Mouse (Mus musculus) CH12.LX (cell line): ENCODE results near the gene Ano7. TPM values are rescaled to one million over a fixed set of nuclear protein-coding genes. Genes with fewer than 3 reads are reported as not detected.
A peak's percentile ranks its signal among the peaks of the same experiment; 100 is the strongest.
"Not testable (repeated sequence)": the region's sequence is repeated elsewhere in the genome, so short reads cannot be mapped to it uniquely, and the experiment has no call there.

ENCODE experiments used
- DNase-seq: peaks from one replicate; pipeline ENCODE4 v3.0.0-alpha.2; 2013; ENCODE audit errors: extremely low read depth
- H3K27ac ChIP-seq: 2 replicates; pipeline ENCODE4 v1.5.1; 2012; ENCODE audit warnings: low read depth, mild to moderate bottlenecking, control low read depth, moderate library complexity; ENCODE audit not compliant: insufficient read depth
- H3K27me3 ChIP-seq: replicated peaks from 2 replicates; pipeline ENCODE3; 2012; ENCODE audit warnings: inconsistent platforms
- H3K36me3 ChIP-seq, 2 experiments: replicated peaks in 1 of 2; 2 replicates each; pipeline versions ENCODE3 to v1.6.1; 2012; ENCODE audit warnings: inconsistent platforms in 1 of 2, low read length in 1 of 2, mild to moderate bottlenecking in 1 of 2, mixed read lengths in 1 of 2, moderate library complexity in 1 of 2; ENCODE audit not compliant: control insufficient read depth in 1 of 2, insufficient read depth in 1 of 2
- H3K4me1 ChIP-seq, 2 experiments: 2 replicates each; pipeline ENCODE4 v1.6.1; 2012; ENCODE audit warnings: inconsistent platforms in 1 of 2, moderate library complexity in 1 of 2; ENCODE audit not compliant: insufficient read depth in 2 of 2, control insufficient read depth in 1 of 2
- H3K4me2 ChIP-seq: 2 replicates; pipeline ENCODE4 v1.6.1; 2012; ENCODE audit warnings: low read depth, mild to moderate bottlenecking, control low read depth; ENCODE audit not compliant: poor library complexity, insufficient read depth, severe bottlenecking
- H3K4me3 ChIP-seq, 3 experiments: fragments of 150-350 bp in 1 of 3; sonication (generic) in 1 of 3; replicated peaks in 1 of 3; 2 replicates each; pipeline versions ENCODE3 to v1.5.1; 2011 to 2012; ENCODE audit warnings: low read depth in 2 of 3, low read length in 2 of 3, mild to moderate bottlenecking in 2 of 3, moderate library complexity in 2 of 3, control low read depth in 1 of 3, improper control_type of control experiment in 1 of 3, inconsistent platforms in 1 of 3, mixed read lengths in 1 of 3; ENCODE audit not compliant: poor library complexity in 1 of 3
- H3K79me2 ChIP-seq: replicated peaks from 2 replicates; pipeline ENCODE4 v1.6.1; 2012; ENCODE audit warnings: mild to moderate bottlenecking, moderate library complexity; ENCODE audit not compliant: control insufficient read depth, poor library complexity, insufficient read depth, severe bottlenecking; ENCODE audit errors: extremely low read depth
- H3K9ac ChIP-seq: 2 replicates; pipeline ENCODE4 v1.6.1; 2012; ENCODE audit warnings: low read depth, mild to moderate bottlenecking, control low read depth, moderate library complexity; ENCODE audit not compliant: insufficient read depth
- H3K9me3 ChIP-seq: replicated peaks from 2 replicates; pipeline ENCODE3; 2012; ENCODE audit warnings: low read length, inconsistent platforms, mixed read lengths
- BHLHE40 ChIP-seq: IDR thresholded peaks from 2 replicates; pipeline ENCODE4 v1.6.1; 2011; ENCODE audit warnings: mild to moderate bottlenecking, low read depth, low read length, improper control_type of control experiment
- CHD1 ChIP-seq: IDR thresholded peaks from 2 replicates; pipeline ENCODE4 v1.6.1; 2012; ENCODE audit warnings: low read depth, low read length, improper control_type of control experiment, inconsistent platforms
- CTCF ChIP-seq, 2 experiments: IDR thresholded peaks in 1 of 2; conservative IDR thresholded peaks in 1 of 2; 2 replicates each; pipeline ENCODE4 v1.5.1; 2011 to 2012; ENCODE audit warnings: low read depth in 2 of 2, low read length in 2 of 2, improper control_type of control experiment in 1 of 2, inconsistent platforms in 1 of 2, mild to moderate bottlenecking in 1 of 2, moderate library complexity in 1 of 2
- ELF1 ChIP-seq: IDR thresholded peaks from 2 replicates; pipeline ENCODE4 v1.6.1; 2014; ENCODE audit warnings: low read depth, mild to moderate bottlenecking, inconsistent platforms, low read length, improper control_type of control experiment
- HCFC1 ChIP-seq: IDR thresholded peaks from 2 replicates; pipeline ENCODE4 v1.6.1; 2012; ENCODE audit warnings: low read depth, mild to moderate bottlenecking, inconsistent platforms, low read length, improper control_type of control experiment
- IRF4 ChIP-seq: IDR thresholded peaks from 2 replicates; pipeline ENCODE4 v1.6.1; 2014; ENCODE audit warnings: low read depth, mild to moderate bottlenecking, inconsistent platforms, low read length, improper control_type of control experiment
- JUND ChIP-seq: conservative IDR thresholded peaks from 2 replicates; pipeline ENCODE4 v1.6.1; 2011; ENCODE audit warnings: low read depth, low read length, improper control_type of control experiment
- KAT2A ChIP-seq: IDR thresholded peaks from 2 replicates; pipeline ENCODE4 v1.6.1; 2012; ENCODE audit warnings: low read length, improper control_type of control experiment, inconsistent platforms; ENCODE audit not compliant: insufficient replicate concordance
- MAX ChIP-seq: IDR thresholded peaks from 2 replicates; pipeline ENCODE4 v1.6.1; 2011; ENCODE audit warnings: low read length, improper control_type of control experiment
- MAZ ChIP-seq: IDR thresholded peaks from 2 replicates; pipeline ENCODE4 v1.6.1; 2012; ENCODE audit warnings: low read depth, mild to moderate bottlenecking, inconsistent platforms, low read length, improper control_type of control experiment, moderate library complexity
- MXI1 ChIP-seq: IDR thresholded peaks from 2 replicates; pipeline ENCODE4 v1.6.1; 2011; ENCODE audit warnings: mild to moderate bottlenecking, low read depth, low read length, improper control_type of control experiment
- NELFE ChIP-seq: IDR thresholded peaks from 2 replicates; pipeline ENCODE4 v1.6.1; 2011; ENCODE audit warnings: low read depth, low read length, improper control_type of control experiment
- NRF1 ChIP-seq: IDR thresholded peaks from 2 replicates; pipeline ENCODE4 v1.6.1; 2014; ENCODE audit warnings: low read depth, mild to moderate bottlenecking, inconsistent platforms, low read length, improper control_type of control experiment, moderate library complexity
- POLR2A ChIP-seq: IDR thresholded peaks from 2 replicates; pipeline ENCODE4 v1.6.1; 2011; ENCODE audit warnings: low read depth, mild to moderate bottlenecking, improper control_type of control experiment, low read length
- POLR2AphosphoS2 ChIP-seq: IDR thresholded peaks from 2 replicates; pipeline ENCODE4 v1.6.1; 2011; ENCODE audit warnings: low read depth, low read length, improper control_type of control experiment
- RCOR1 ChIP-seq: conservative IDR thresholded peaks from 2 replicates; pipeline ENCODE4 v1.6.1; 2012; ENCODE audit warnings: low read depth, mild to moderate bottlenecking, inconsistent platforms, low read length, improper control_type of control experiment
- TBP ChIP-seq: conservative IDR thresholded peaks from 2 replicates; pipeline ENCODE4 v1.6.1; 2011; ENCODE audit warnings: low read depth, low read length, improper control_type of control experiment
- TCF12 ChIP-seq: IDR thresholded peaks from 2 replicates; pipeline ENCODE4 v1.6.1; 2014; ENCODE audit warnings: low read depth, mild to moderate bottlenecking, inconsistent platforms, low read length, improper control_type of control experiment
- ZC3H11A ChIP-seq: IDR thresholded peaks from 2 replicates; pipeline ENCODE4 v1.6.1; 2012; ENCODE audit warnings: low read depth, mild to moderate bottlenecking, inconsistent platforms, low read length, improper control_type of control experiment
- ZKSCAN1 ChIP-seq: IDR thresholded peaks from 2 replicates; pipeline ENCODE4 v1.6.1; 2012; ENCODE audit warnings: low read depth, inconsistent platforms, low read length, improper control_type of control experiment, borderline replicate concordance
- dilution Hi-C: fragments of 300-500 bp; cut with MboI; formaldehyde crosslinking; loops from 2 replicates; pipeline ENCODE4 v1.14.3; 2020; ENCODE audit warnings: low sequenced_read_pairs; ENCODE audit not compliant: extremely low pct_unique_long_range_greater_than_20kb, extremely low pct_ligation_motif_present
- in situ Hi-C: fragments of 300-500 bp; cut with MboI; formaldehyde crosslinking; loops from 3 replicates; pipeline ENCODE4 v1.14.3; 2019; ENCODE audit warnings: low sequenced_read_pairs, low pct_ligation_motif_present, low pct_unique_long_range_greater_than_20kb, mixed read lengths
- polyA plus RNA-seq: library from polyadenylated mRNA; unstranded; fragments of >175 nt; gene quantifications from 2 replicates; pipeline ENCODE4 v1.2.1, GENCODE M21; 2012; ENCODE audit warnings: low read depth; ENCODE audit not compliant: insufficient read length
- total RNA-seq, 2 experiments: library from RNA; depleted of rRNA; stranded (reverse); fragments of 300-350 nt in 1 of 2; fragments of >200 nt in 1 of 2; gene quantifications; 2 replicates each; pipeline ENCODE4 v1.2.3; 2012 to 2014

Ano7 gene
- total and polyA plus RNA-seq, 3 experiments: 0.21 to 0.31 TPM; not detected in 1

DNA sequence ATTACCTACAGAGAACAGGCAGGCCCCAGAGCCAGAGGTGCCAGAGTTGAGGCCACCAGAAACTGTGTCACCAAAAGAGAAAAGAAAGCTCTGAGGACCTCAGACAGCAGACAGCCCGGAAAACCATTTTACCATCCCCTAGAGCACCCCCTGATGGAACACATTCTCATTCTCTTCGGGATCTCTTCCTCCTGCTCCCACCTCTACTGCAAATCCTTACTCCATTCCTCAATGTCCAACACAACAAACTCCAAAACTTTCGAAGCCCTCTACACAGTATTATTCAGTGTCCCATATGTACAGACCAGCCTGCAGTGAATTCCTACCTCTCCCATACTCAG, 72.1 kb downstream of the Ano7 start:
- DNase-seq: no peak
- Histone ChIP-seq H3K9ac (peak overlapping the region; percentile 99), H3K79me2 (peaks cover 46% of the 10 kb centered on the region), H3K9me3 (no peaks in the 10 kb centered on the region), H3K4me3 (peak overlapping the region; percentile 40 to 95 (median 84)), H3K27me3 (no peaks in the 10 kb centered on the region), H3K36me3 (peaks cover 10 to 24% of the 10 kb centered on the region in 2 experiments), H3K4me1 (peaks cover 6 to 34% of the 10 kb centered on the region in 2 experiments; a peak in 3 of 4 replicates), H3K27ac (no peak overlapping the region), H3K4me2 (peak overlapping the region; percentile 90)
- TF ChIP-seq ELF1: no peak; the same call in 1 of the 2 replicates
- no peak for TF ChIP-seq TCF12
- TF ChIP-seq HCFC1: no peak
- TF ChIP-seq MXI1: no peak
- TF ChIP-seq MAX: no peak
- peak in 1 of 2 experiments; percentile 21; a peak in 1 of 4 replicates for TF ChIP-seq CTCF (conservative IDR thresholded peaks at IDR 0.05 in 1 of 2, IDR thresholded peaks at IDR 0.05 in 1 of 2; ENCODE audit: low read depth in 2 of 2, low read length in 2 of 2)
- 0 out of 2 replicates have a peak, but pooled peaks have one; percentile 11 for TF ChIP-seq TBP
- no peak for TF ChIP-seq NRF1
- TF ChIP-seq ZC3H11A: no peak
- no peak for TF ChIP-seq ZKSCAN1
- TF ChIP-seq IRF4: 0 out of 2 replicates have a peak, but pooled peaks have one; percentile 2
- TF ChIP-seq POLR2A: peak; percentile 13; the same call in 1 of the 2 replicates
- no peak for TF ChIP-seq POLR2AphosphoS2
- dilution Hi-C loops: no loop called here
- in situ Hi-C loops: no loop called here

DNA sequence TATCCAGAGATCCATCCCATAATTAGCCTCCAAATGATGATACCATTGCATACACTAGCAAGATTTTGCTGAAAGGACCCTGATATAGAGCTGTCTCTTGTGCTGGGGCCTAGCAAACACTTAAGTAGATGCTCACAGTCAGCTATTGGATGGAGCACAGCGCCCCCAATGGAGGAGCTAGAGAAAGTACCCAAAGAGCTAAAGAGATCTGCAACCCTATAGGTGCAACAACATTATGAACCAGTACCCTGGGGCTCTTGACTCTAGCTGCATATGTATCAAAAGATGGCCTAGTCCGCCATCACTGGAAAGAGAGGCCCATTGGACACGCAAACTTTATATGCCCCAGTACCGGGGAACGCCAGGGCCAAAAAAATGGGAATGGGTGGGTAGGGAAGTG, 76.4 kb downstream of the Ano7 start:
- H3K9me3 ChIP-seq, H3K79me2 ChIP-seq, in situ Hi-C loops, H3K4me3 ChIP-seq, H3K4me2 ChIP-seq, H3K27me3 ChIP-seq, H3K27ac ChIP-seq, H3K9ac ChIP-seq, DNase-seq, H3K4me1 ChIP-seq, dilution Hi-C loops, H3K36me3 ChIP-seq: not testable (repeated sequence)
- peak in 1 of 2 experiments; percentile 24; a peak in 1 of 4 replicates for TF ChIP-seq CTCF (conservative IDR thresholded peaks at IDR 0.05 in 1 of 2, IDR thresholded peaks at IDR 0.05 in 1 of 2; ENCODE audit: low read depth in 2 of 2, low read length in 2 of 2)

DNA sequence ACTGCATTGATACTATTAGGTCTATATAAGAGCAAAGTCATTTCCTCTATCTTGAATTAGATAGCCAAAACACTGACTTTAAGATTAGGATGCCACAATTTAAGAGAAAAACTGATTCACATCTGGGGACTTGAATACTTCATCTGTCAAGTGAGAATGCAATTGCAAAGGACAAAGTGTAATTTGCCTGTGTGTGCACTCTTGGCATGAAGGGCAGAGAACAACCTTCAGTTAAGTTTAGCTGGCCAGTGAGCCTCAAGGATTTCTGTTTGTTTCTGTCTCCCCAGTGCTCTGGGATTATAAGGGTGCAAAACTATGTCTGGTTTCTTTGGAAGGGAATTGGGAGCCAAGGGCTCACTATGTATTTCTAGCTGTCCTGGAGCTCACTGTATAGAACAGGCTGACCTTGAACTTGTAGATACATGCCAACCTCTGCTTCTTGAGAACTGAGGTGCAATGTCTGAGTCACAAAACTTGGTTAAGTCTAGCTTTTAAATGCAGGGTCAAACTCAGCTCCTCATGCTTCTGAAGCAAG, 80.1 kb downstream of the Ano7 start:
- Histone ChIP-seq H3K9me3 (no peaks in the 10 kb centered on the region), H3K4me1 (no peaks in the 10 kb centered on the region), H3K79me2 (peaks cover 9% of the 10 kb centered on the region; the same call in 1 of the 2 replicates), H3K4me2 (no peak overlapping the region), H3K36me3 (peaks cover 0 to 7% of the 10 kb centered on the region in 2 experiments), H3K4me3 (no peak overlapping the region), H3K27me3 (no peaks in the 10 kb centered on the region), H3K27ac (no peak overlapping the region), H3K9ac (no peak overlapping the region)
- TF ChIP-seq MAZ (no peak), TCF12 (no peak), RCOR1 (no peak), JUND (no peak), BHLHE40 (no peak), HCFC1 (no peak), CHD1 (no peak), KAT2A (no peak), NELFE (no peak), ELF1 (no peak), ZKSCAN1 (no peak), IRF4 (no peak)
- in situ Hi-C loops: no loop called here
- no peak for DNase-seq
- dilution Hi-C loops: no loop called here
